Mouse (Mus musculus) thymus, postnatal 0 days (tissue): ENCODE measurements around the gene Por. TPM values are rescaled to one million over a fixed set of nuclear protein-coding genes. Genes with fewer than 3 reads are reported as not detected.

ENCODE experiments used
- DNase-seq: peaks from one replicate; pipeline ENCODE4 v3.0.0-alpha.2; 2015; ENCODE audit warnings: low spot score
- polyA plus RNA-seq: library from polyadenylated mRNA; unstranded; fragments of >200 nt; fragmentation: Nextera tagmentation; extraction: Ambion mirVana; gene quantifications from 2 replicates; pipeline ENCODE4 v1.2.1, GENCODE M21; 2015

Gene Por
- polyA plus RNA-seq, 1 experiment from 2014 or later, result 45.8 TPM

- no peak for DNase-seq
Observed at GRCm38 (mm10) chr5:135656046-135656445, 13.8 kb upstream of the Por start.

- DNase-seq, result no peak
Observed at GRCm38 (mm10) chr5:135657128-135657527, 12.7 kb upstream of the Por start.

- peak; percentile 6 for DNase-seq
Observed at GRCm38 (mm10) chr5:135657703-135658373, 12.0 kb upstream of the Por start.

GRCm38 (mm10) chr5:135659956-135660355 is 9.9 kb upstream of the Por start:
- no peak for DNase-seq

- no peak for DNase-seq
Observed at GRCm38 (mm10) chr5:135660535-135660934, 9.3 kb upstream of the Por start.

GRCm38 (mm10) chr5:135666890-135667289 is 2.9 kb upstream of the Por start:
- DNase-seq, result no peak

GRCm38 (mm10) chr5:135668071-135668470 is 1.8 kb upstream of the Por start:
- no peak for DNase-seq

- DNase-seq, result no peak
Observed at GRCm38 (mm10) chr5:135670881-135671280, 1.0 kb downstream of the Por start.

- no peak for DNase-seq
Observed at GRCm38 (mm10) chr5:135672509-135672908, 2.7 kb downstream of the Por start.

GRCm38 (mm10) chr5:135672980-135673379 is 3.1 kb downstream of the Por start:
- DNase-seq, result no peak

GRCm38 (mm10) chr5:135674349-135674775 is 4.5 kb downstream of the Por start:
- DNase-seq, result no peak

- peak; percentile 50 for DNase-seq
Observed at GRCm38 (mm10) chr5:135674821-135675220, 5.0 kb downstream of the Por start.

GRCm38 (mm10) chr5:135676696-135677095 is 6.9 kb downstream of the Por start:
- DNase-seq, result no peak

GRCm38 (mm10) chr5:135677251-135677650 is 7.4 kb downstream of the Por start:
- DNase-seq, result no peak

GRCm38 (mm10) chr5:135678481-135678880 is 8.6 kb downstream of the Por start:
- no peak for DNase-seq

- no peak for DNase-seq
Observed at GRCm38 (mm10) chr5:135680967-135681545, 11.2 kb downstream of the Por start.

GRCm38 (mm10) chr5:135682009-135682408 is 12.2 kb downstream of the Por start:
- no peak for DNase-seq

- DNase-seq, result no peak
Observed at GRCm38 (mm10) chr5:135682942-135683570, 13.2 kb downstream of the Por start.

- no peak for DNase-seq
Observed at GRCm38 (mm10) chr5:135690401-135690800, 20.6 kb downstream of the Por start.

GRCm38 (mm10) chr5:135691266-135691665 is 21.4 kb downstream of the Por start:
- DNase-seq, result no peak

GRCm38 (mm10) chr5:135693281-135693853 is 23.5 kb downstream of the Por start:
- no peak for DNase-seq

GRCm38 (mm10) chr5:135695277-135695721 is 25.5 kb downstream of the Por start:
- no peak for DNase-seq
